Mouse (Mus musculus): ENCODE measurements around the gene Apba2.

Apba2 gene

GRCm38 (mm10) chr7:64501536-64502270, at the start of gene Apba2:
Gene Apba2, plus strand, starts transcription at chr7:64501706.
- no peak for DNase-seq (ENCODE audit: low read depth, low spot score)

GRCm38 (mm10) chr7:64451861-64452382, 49.6 kb upstream of the Apba2 start:
- DNase-seq (ENCODE audit: low read depth, low spot score): no peak

GRCm38 (mm10) chr7:64452471-64453222, 48.9 kb upstream of the Apba2 start:
- DNase-seq (ENCODE audit: low read depth, low spot score): no peak

- DNase-seq (ENCODE audit: low read depth, low spot score): no peak
These were observed 45.3 kb upstream of the Apba2 start for GRCm38 (mm10) chr7:64456176-64456575.

- DNase-seq (ENCODE audit: low read depth, low spot score): no peak
These were observed 44.8 kb upstream of the Apba2 start for GRCm38 (mm10) chr7:64456676-64457075.

GRCm38 (mm10) chr7:64457811-64458210, 43.7 kb upstream of the Apba2 start:
- DNase-seq (ENCODE audit: low read depth, low spot score): no peak

- DNase-seq (ENCODE audit: low read depth, low spot score): no peak
These were observed 4.1 kb upstream of the Apba2 start for GRCm38 (mm10) chr7:64497438-64497837.

- DNase-seq (ENCODE audit: low read depth, low spot score): no peak
These were observed 1.0 kb downstream of the Apba2 start for GRCm38 (mm10) chr7:64502271-64503180.

- no peak for DNase-seq (ENCODE audit: low read depth, low spot score)
These were observed 2.1 kb downstream of the Apba2 start for GRCm38 (mm10) chr7:64503641-64504040.

- no peak for DNase-seq (ENCODE audit: low read depth, low spot score)
These were observed 3.3 kb downstream of the Apba2 start for GRCm38 (mm10) chr7:64504691-64505231.

- DNase-seq (ENCODE audit: low read depth, low spot score): no peak
These were observed 4.1 kb downstream of the Apba2 start for GRCm38 (mm10) chr7:64505571-64505970.

- no peak for DNase-seq (ENCODE audit: low read depth, low spot score)
These were observed 7.3 kb downstream of the Apba2 start for GRCm38 (mm10) chr7:64508826-64509225.

- no peak for DNase-seq (ENCODE audit: low read depth, low spot score)
These were observed 8.4 kb downstream of the Apba2 start for GRCm38 (mm10) chr7:64509911-64510310.

- no peak for DNase-seq (ENCODE audit: low read depth, low spot score)
These were observed 9.2 kb downstream of the Apba2 start for GRCm38 (mm10) chr7:64510526-64511210.

- DNase-seq (ENCODE audit: low read depth, low spot score): no peak
These were observed 12.1 kb downstream of the Apba2 start for GRCm38 (mm10) chr7:64513621-64514020.

GRCm38 (mm10) chr7:64515280-64515679, 13.8 kb downstream of the Apba2 start:
- no peak for DNase-seq (ENCODE audit: low read depth, low spot score)

- no peak for DNase-seq (ENCODE audit: low read depth, low spot score)
These were observed 14.4 kb downstream of the Apba2 start for GRCm38 (mm10) chr7:64515891-64516290.

GRCm38 (mm10) chr7:64519091-64519490, 17.6 kb downstream of the Apba2 start:
- DNase-seq (ENCODE audit: low read depth, low spot score): no peak

GRCm38 (mm10) chr7:64519521-64519920, 18.0 kb downstream of the Apba2 start:
- no peak for DNase-seq (ENCODE audit: low read depth, low spot score)

- no peak for DNase-seq (ENCODE audit: low read depth, low spot score)
These were observed 20.3 kb downstream of the Apba2 start for GRCm38 (mm10) chr7:64521695-64522408.

Measured in CD4-positive helper T cell, adult 2 months (primary cell).